Mouse (Mus musculus) spleen, postnatal 4 days (tissue): ENCODE results near the gene Hyal4.

Experiments
- DNase-seq, 2 experiments: peaks; one replicate each; pipeline ENCODE4 v3.0.0; 2022; ENCODE audit warnings: low spot score in 2 of 2

Gene Hyal4

GRCm38 (mm10) chr6:24748029-24748428, at the start of gene Hyal4:
TSS of gene Hyal4 (plus strand) at chr6:24748329.
- DNase-seq, result no peak

- no peak for DNase-seq
Observed at GRCm38 (mm10) chr6:24707090-24707489, 41.0 kb upstream of the Hyal4 start.

GRCm38 (mm10) chr6:24707499-24707898, 40.6 kb upstream of the Hyal4 start:
- DNase-seq, result no peak

GRCm38 (mm10) chr6:24721317-24722099, 26.6 kb upstream of the Hyal4 start:
- DNase-seq, result no peak

GRCm38 (mm10) chr6:24728130-24728529, 20.0 kb upstream of the Hyal4 start:
- no peak for DNase-seq

- no peak for DNase-seq
Observed at GRCm38 (mm10) chr6:24732945-24733344, 15.2 kb upstream of the Hyal4 start, which contains the start of gene Hyal6. TSS of gene Hyal6 (plus strand) at chr6:24733245.

GRCm38 (mm10) chr6:24734565-24734964, 13.6 kb upstream of the Hyal4 start:
- no peak for DNase-seq

GRCm38 (mm10) chr6:24759281-24759680, 11.2 kb downstream of the Hyal4 start:
- no peak for DNase-seq

- DNase-seq, result no peak
Observed at GRCm38 (mm10) chr6:24766261-24766660, 18.1 kb downstream of the Hyal4 start.

GRCm38 (mm10) chr6:24779182-24779581, 31.1 kb downstream of the Hyal4 start:
- DNase-seq, result no peak

- no peak for DNase-seq
Observed at GRCm38 (mm10) chr6:24790888-24791287, 42.8 kb downstream of the Hyal4 start, which contains the start of gene Spam1. TSS of gene Spam1 (plus strand) at chr6:24791188.
